Mouse (Mus musculus) megakaryocyte, embryonic 14.5 days (primary cell): ENCODE results near the gene Nudt4.

ENCODE experiments used
- FLI1 ChIP-seq: IDR thresholded peaks from 2 replicates; pipeline ENCODE4 v1.6.1; 2012; ENCODE audit warnings: low read length, inconsistent platforms, mixed read lengths
- GATA1 ChIP-seq: IDR thresholded peaks from 3 replicates; pipeline ENCODE4 v1.6.1; 2012; ENCODE audit warnings: mixed read lengths, low read length, inconsistent platforms, borderline replicate concordance

- TF ChIP-seq GATA1 (no peak), FLI1 (no peak)
Measured at GRCm38 (mm10) chr10:95575839-95576380, 12.0 kb upstream of the Nudt4 start.
